Mouse (Mus musculus): ENCODE measurements around the gene Pigp.

The Pigp gene

DNA sequence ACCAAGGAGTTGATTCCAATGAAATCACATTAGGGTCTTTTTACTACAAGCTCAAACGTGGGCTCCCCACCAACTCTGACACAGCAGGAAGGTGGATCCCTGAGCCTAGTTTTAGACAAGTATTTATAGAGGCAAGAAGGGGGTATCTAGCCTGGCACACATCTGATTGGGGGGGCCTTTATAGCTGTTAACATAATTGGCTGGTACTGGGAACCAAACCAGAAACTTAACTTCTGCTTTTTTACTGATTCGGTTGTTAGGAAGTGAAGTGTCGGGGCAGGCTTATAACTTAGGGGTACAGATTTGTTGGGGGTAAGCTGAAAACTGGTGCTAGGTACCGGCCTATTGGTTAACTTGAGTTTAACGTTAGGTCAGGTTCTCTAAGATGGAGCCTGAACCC lies 51.4 kb downstream of the Pigp start:
- no peak for DNase-seq (ENCODE audit: extremely low read depth, low read depth)

DNA sequence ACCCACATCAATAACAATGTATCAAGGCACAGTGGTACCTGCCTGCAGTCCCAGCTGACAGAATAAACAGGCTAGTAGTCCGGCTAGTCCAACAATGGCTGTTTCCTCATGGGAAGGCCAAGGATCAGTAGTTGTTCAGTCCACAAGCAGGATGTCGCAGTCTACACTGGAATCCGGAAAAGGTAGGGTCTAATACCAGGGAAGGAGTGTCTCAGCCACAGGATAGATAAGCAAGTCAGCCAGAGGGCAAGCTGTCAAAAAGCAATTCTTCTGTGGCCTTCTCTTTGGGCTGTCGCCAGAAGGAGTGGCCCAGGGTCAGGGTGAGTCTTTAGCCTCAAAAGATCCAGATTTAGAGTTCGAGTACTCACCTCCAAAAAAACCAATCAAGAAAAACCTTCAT lies 53.9 kb downstream of the Pigp start:
- no peak for DNase-seq (ENCODE audit: extremely low read depth, low read depth)

DNA sequence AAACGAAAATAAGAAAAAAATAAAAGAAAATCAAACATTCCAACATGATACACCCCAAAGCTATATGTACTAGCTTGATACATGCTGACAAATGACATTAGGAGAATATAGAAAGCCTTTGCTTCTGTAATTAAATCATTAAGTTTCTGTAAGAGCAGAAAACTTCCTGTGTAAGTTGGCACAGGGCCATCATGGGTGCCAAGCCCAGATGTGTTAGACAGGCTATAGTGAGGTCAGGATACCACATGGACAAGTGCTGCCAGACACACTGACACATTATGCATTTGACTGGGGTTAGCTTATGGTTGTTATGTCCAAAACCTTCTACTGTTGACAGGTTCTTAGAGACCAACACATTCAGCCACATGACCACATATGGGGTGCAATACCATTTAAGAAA lies 56.4 kb downstream of the Pigp start:
- no peak for DNase-seq (ENCODE audit: extremely low read depth, low read depth)

DNA sequence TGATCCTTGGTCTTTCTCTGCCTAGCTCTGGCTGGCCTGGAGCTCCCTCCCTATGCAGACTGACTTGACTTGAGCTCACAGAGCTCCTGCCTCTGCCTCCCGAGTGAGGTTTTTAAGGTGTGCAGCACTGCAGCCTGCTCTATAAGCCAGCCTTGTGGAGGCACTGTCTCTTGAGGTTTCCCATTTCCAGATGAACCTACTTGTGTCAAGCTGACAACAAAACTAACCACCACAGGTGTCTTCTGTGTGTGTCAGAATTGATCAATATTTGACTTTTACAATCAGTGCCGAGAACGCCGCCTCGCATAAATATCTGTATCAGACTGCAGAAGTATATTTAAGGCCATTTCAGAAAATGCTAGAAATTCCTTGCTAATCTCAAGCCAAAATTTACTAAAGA lies 57.0 kb downstream of the Pigp start:
- no peak for DNase-seq (ENCODE audit: extremely low read depth, low read depth)

DNA sequence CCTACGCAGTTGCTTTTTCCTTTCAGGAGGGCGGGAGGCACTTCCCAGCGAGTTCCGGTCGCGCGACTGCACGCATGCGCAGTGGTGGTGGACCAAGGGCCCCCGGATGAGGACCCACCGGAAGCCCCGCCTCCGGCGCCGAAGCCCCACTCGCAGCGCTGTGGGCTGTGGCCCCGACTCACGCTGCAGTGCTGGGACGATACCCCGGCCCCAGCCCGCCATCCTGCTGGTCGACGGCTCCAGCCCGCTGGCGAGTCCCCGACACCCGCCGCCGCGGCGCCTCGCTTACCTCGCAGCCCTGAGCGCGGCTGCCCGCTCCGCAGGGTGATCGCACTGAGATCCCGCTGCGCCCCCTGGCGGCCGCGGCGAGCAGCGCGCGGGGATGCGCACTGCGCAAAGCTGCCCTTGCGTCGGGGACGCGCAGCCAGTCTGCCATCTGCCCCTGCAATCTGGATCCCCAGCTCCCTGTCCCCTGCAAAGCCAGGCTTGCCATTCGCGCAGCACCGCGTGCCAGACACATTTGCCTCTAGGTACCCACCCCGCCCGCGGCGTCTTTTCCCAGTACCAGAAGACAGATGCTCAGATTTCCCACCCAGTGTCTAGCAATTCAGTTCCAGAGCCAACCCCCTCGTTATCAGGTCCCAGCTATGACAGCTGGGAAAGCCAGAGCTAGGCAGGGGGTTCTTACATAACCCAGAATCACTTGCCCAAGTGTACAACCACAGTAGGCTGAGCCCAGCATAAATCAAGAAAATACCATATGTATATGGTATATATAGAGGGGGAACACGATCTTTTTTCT lies 58.2 kb downstream of the Pigp start, which contains the start of gene Hlcs:
Hlcs (minus strand) TSS at position 343 of the 802 bp plus-strand sequence.
- peak; percentile 81 for DNase-seq (ENCODE audit: extremely low read depth, low read depth)

DNA sequence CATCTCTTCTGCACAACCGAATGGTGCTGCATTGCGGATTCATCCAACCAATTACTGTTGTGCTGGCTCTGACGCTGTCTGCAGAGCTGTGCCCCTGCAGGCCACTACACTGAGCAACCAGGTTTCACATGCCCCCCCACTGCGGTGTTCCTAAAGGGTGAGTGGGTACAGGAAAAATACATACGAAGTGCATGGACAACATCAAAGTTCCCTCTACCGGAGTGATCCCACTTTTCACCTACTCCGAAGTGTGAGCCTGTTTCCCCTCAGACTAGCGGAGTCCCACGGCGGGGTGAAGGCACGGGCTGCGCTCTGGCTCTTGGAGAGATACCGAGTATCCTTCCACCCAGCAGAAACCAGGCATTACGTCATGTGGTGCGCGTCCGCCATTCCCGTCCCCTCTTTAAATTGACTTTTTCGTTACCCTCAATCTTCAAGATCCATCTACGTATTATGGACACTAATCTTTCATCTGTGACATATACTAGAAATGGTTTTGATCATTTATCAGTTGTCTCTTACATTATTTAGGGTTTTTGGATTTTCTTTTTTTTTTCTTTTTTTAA lies 58.9 kb downstream of the Pigp start:
- DNase-seq (ENCODE audit: extremely low read depth, low read depth), result peak; percentile 85

DNA sequence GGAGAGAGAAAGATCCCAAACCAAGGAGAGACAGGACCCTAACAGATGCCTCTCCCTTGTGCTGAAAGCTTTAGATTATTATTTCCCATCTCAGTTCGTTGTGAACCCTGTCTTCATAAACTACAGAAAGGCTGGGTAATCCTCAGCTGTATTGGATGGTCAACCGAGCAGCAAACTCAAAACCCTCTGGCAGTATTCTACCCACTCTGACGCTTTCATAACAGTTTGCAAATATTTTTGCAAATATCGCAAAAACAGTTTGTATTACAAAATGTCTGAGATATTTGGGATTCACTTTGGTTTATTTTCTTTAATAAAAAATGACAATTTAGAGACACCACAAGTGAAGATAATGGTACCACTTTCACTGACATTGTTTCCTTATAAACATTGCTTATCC lies 59.7 kb downstream of the Pigp start:
- DNase-seq (ENCODE audit: extremely low read depth, low read depth), result no peak

DNA sequence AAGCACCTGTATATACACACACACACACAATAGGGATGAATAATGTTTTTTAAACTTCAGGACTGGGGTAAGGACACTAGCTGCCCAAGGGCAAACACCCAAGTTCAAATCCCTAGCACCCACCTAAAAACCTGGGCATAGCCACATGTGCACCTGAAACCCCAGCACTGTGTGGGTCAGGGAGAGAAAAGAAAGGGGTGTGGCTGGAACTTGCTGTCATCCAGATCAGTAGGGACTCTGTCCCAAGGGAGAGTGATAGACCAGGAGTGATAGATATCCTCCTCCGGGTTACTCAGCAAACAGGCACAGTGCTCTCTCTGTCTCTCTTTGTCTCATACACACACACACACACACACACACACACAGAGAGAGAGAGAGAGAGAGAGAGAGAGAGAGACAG lies 60.2 kb downstream of the Pigp start:
- no peak for DNase-seq (ENCODE audit: extremely low read depth, low read depth)

DNA sequence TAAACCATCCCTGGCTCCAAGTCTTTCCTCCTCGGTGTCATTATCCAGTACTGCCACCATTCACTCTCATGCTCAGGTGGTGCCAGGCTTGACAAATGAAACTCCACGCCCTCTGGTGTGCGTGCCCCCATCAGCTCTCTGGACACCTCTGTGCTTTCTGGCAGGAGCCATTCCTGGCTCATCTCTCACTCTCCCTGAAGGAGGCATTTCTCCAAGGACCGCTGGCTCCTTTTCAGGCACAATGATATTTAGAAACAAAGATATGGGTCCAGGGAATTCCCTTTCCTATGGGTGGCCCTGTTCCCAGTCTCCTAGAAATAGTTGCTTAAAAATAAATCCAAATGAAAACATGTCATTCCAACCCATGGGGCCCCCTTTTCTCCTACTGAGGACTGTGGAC lies 62.6 kb downstream of the Pigp start:
- no peak for DNase-seq (ENCODE audit: extremely low read depth, low read depth)
